25 mouse cellular contexts compared by ENCODE assay signal in genomic region chr6:51675342-51675945, GRCm38 (mm10).
DNase-seq lines count a peak whose midpoint lies in the region; ATAC-seq and TF ChIP-seq lines count a peak whose summit lies in the region.
"Had no signal": no experiment of that assay in that cellular context is flagged by ENCODE, and none has a peak within 500 bp of the region (broad histone marks: within the 10 kb centered on the region; RNA-seq: fewer than 3 reads in every experiment).

No protein-coding gene starts in this region.

- peaks cover 18% of the 10 kb centered on the region for H3K4me1 ChIP-seq in hindbrain, embryonic 13.5 days (replicated peaks)
- H3K4me1 ChIP-seq in hindbrain, embryonic 10.5 days (replicated peaks): peaks cover 15% of the 10 kb centered on the region; the same call in 1 of the 2 replicates
- no peaks in the 10 kb centered on the region; the same call in 1 of the 2 replicates for H3K4me1 ChIP-seq in hindbrain, embryonic 16.5 days (ENCODE audit: control insufficient read depth, insufficient read depth, low read depth, low read length)
- H3K4me1 ChIP-seq: heart, embryonic 12.5 days; liver, embryonic 12.5 days had no signal

- TF ChIP-seq CTCF in brain, embryonic 14.5 days (IDR thresholded peaks at IDR 0.05; ENCODE audit: borderline replicate concordance, extremely low read depth, insufficient read depth, insufficient read length): no peak

- H3K36me3 ChIP-seq in hindbrain, embryonic 13.5 days: no peaks in the 10 kb centered on the region
- no peaks in the 10 kb centered on the region for H3K36me3 ChIP-seq in hindbrain, embryonic 10.5 days
- no peaks in the 10 kb centered on the region for H3K36me3 ChIP-seq in hindbrain, embryonic 16.5 days (ENCODE audit: control insufficient read depth, insufficient read depth, low read length)
- H3K36me3 ChIP-seq: embryonic facial prominence, embryonic 12.5 days; heart, embryonic 12.5 days; liver, embryonic 12.5 days had no signal

- no peak for TF ChIP-seq POLR2A in brain, embryonic 14.5 days (IDR thresholded peaks at IDR 0.05; ENCODE audit: borderline replicate concordance, extremely low read depth, insufficient read depth, insufficient read length, poor library complexity, severe bottlenecking)

- no peak overlapping the region for H3K4me3 ChIP-seq in hindbrain, embryonic 13.5 days
- H3K4me3 ChIP-seq in hindbrain, embryonic 10.5 days: no peak overlapping the region
- no peak overlapping the region for H3K4me3 ChIP-seq in hindbrain, embryonic 16.5 days (ENCODE audit: low read length)
- H3K4me3 ChIP-seq: embryonic facial prominence, embryonic 12.5 days; heart, adult 2 months; heart, embryonic 12.5 days; liver, embryonic 12.5 days had no signal

- WGBS in hindbrain, embryonic 13.5 days: 42% methylated on average over 13 of the region's 13 CpGs
- WGBS in hindbrain, embryonic 10.5 days: 83% methylated on average over 13 of the region's 13 CpGs
- WGBS in hindbrain, embryonic 16.5 days: 48% methylated on average over 13 of the region's 13 CpGs

- H3K27ac ChIP-seq in hindbrain, embryonic 13.5 days: peak overlapping the region; percentile 77
- H3K27ac ChIP-seq in hindbrain, embryonic 10.5 days: no peak overlapping the region
- no peak overlapping the region; the same call in 1 of the 2 replicates for H3K27ac ChIP-seq in hindbrain, embryonic 16.5 days (ENCODE audit: low read depth, low read length)
- H3K27ac ChIP-seq: embryonic facial prominence, embryonic 12.5 days; heart, adult 2 months; kidney, postnatal 0 days; liver, embryonic 12.5 days had no signal

- no peak overlapping the region for H3K4me2 ChIP-seq in hindbrain, embryonic 13.5 days
- no peak overlapping the region for H3K4me2 ChIP-seq in hindbrain, embryonic 16.5 days (ENCODE audit: low read length)
- H3K4me2 ChIP-seq: embryonic facial prominence, embryonic 12.5 days; heart, embryonic 12.5 days; liver, embryonic 12.5 days had no signal

- H3K9me3 ChIP-seq in hindbrain, embryonic 13.5 days: no peaks in the 10 kb centered on the region
- no peaks in the 10 kb centered on the region for H3K9me3 ChIP-seq in hindbrain, embryonic 10.5 days
- H3K9me3 ChIP-seq in hindbrain, embryonic 16.5 days (ENCODE audit: control insufficient read depth, low read length): no peaks in the 10 kb centered on the region
- H3K9me3 ChIP-seq: embryonic facial prominence, embryonic 12.5 days; heart, embryonic 12.5 days; liver, embryonic 12.5 days had no signal

- H3K27me3 ChIP-seq in hindbrain, embryonic 13.5 days: no peaks in the 10 kb centered on the region
- H3K27me3 ChIP-seq in hindbrain, embryonic 10.5 days (ENCODE audit: insufficient read depth, poor library complexity, severe bottlenecking): no peaks in the 10 kb centered on the region
- no peaks in the 10 kb centered on the region for H3K27me3 ChIP-seq in hindbrain, embryonic 16.5 days (replicated peaks; ENCODE audit: control insufficient read depth, insufficient read depth, low read length)
- H3K27me3 ChIP-seq: embryonic facial prominence, embryonic 12.5 days; heart, embryonic 12.5 days; liver, embryonic 12.5 days had no signal

- H3K9ac ChIP-seq in hindbrain, embryonic 13.5 days: no peak overlapping the region
- H3K9ac ChIP-seq in hindbrain, embryonic 16.5 days (ENCODE audit: low read depth, low read length): no peak overlapping the region
- H3K9ac ChIP-seq: embryonic facial prominence, embryonic 12.5 days; heart, embryonic 12.5 days; liver, embryonic 12.5 days; liver, postnatal 0 days had no signal

- ATAC-seq in hindbrain, embryonic 13.5 days (ENCODE audit: low FRiP score): peak; percentile 71
- ATAC-seq in hindbrain, embryonic 16.5 days: peak; percentile 64
- ATAC-seq: activated CD4-positive, CD25-positive, alpha-beta regulatory T cell, adult 4 months; intestine, embryonic 16.5 days; liver, embryonic 12.5 days; liver, postnatal 0 days had no signal

- no peak for DNase-seq in hindbrain, embryonic 10.5 days (ENCODE audit: low spot score)
- DNase-seq in brain, embryonic 14.5 days (ENCODE audit: low read depth): peak; percentile 65
- DNase-seq in brain, embryonic 18.5 days (ENCODE audit: low read depth, low spot score): peak; percentile 26
- no peak for DNase-seq in cerebellum, postnatal 14 days
- DNase-seq in cerebellum, adult 11-12 months: no peak
- DNase-seq: adrenal gland, adult 2 months; adrenal gland, postnatal 36 days; B cell, adult 2 months; embryo, embryonic 11 days; heart, adult 2 months; kidney, adult 8-10 months; kidney, postnatal 4 days; left cerebral cortex, postnatal 4 days; liver, postnatal 0 days; lung, postnatal 36 days; spleen, adult 18-20 months; thymus, postnatal 14 days had no signal

Comparison
In these comparisons a context has a peak if more than half of its experiments do, and no peak if none do; other contexts are left out.
1. DNase-seq: peak in brain, embryonic 14.5 days (single experiment) and brain, embryonic 18.5 days (single experiment); none in hindbrain, embryonic 10.5 days (single experiment), cerebellum, postnatal 14 days (0 of 2) and cerebellum, adult 11-12 months (single experiment).